Mouse (Mus musculus) layer of hippocampus, adult 6 months (tissue): Measurements from ENCODE around the gene Fam133b. TPM values are rescaled to one million over a fixed set of nuclear protein-coding genes. Genes with fewer than 3 reads are reported as not detected.

Source experiments
- long read RNA-seq, 2 experiments: library from polyadenylated mRNA; unstranded; transcript quantifications; one replicate each; pipeline ENCODE4 v2.0.0; 2019 to 2020
- polyA plus RNA-seq: library from polyadenylated mRNA; unstranded; fragments of <200 nt; fragmentation: Nextera tagmentation; gene quantifications from 2 replicates; pipeline ENCODE4 v1.2.3, GENCODE M21; 2021

The Fam133b gene
- 25.1 and 26.7 TPM in 2 replicates for polyA plus RNA-seq
- long read RNA-seq, experiment 1, partial matches to known transcripts, result 30 of 35 reads
- long read RNA-seq, experiment 1, other reads (novel, unspliced or antisense), result 5 of 35 reads
- long read RNA-seq, experiment 2, transcript Fam133b-201 (11 exons, 1,491 nt), result major isoform, 28 of 46 reads
- long read RNA-seq, experiment 2, partial matches to known transcripts, result 5 of 46 reads
- long read RNA-seq, experiment 2, other reads (novel, unspliced or antisense), result 8 of 46 reads

GRCm38 (mm10) chr5:3543629-3544479 lies at the start of gene Fam133b:
Fam133b (plus strand) TSS chr5:3543833.

GRCm38 (mm10) chr5:3571266-3571665 lies 27.6 kb downstream of the Fam133b start, which contains the start of gene 1700109H08Rik:
1700109H08Rik (plus strand) TSS chr5:3571566.

DNA sequence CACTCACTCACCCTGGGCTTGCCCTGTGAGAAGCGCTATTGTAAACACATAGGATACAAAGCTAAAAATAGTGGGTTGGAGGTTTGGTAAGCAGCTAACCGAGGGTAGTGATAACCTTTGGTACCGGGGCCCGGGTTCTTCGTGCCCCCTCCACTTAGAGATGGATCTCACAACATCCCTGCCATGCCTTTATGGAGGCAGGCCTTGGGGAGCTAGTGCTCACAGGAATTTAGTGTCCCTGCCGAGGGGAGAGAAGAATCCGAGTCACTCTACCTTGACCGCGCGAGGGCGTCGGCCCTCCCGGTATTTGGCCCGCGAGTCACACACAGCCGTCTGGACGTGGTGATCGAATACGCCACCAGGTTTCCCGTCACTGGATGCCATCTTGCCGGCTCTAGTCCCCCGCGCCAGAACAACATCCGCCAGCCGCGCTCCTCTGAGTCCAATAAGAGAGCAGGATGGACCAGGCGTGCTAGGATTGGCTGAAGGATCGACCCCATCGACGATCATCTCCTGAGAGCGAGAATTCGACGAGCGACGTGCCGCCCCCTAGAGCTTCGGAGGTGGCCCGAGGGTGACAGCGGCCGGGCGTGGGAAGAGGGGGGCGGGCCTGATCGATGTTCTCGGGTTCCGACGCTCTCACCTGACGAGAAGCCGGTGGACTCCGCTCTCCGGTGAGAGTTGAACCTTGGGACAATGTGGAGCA lies 52.2 kb downstream of the Fam133b start, which contains the start of gene Pex1:
Pex1 (plus strand) TSS at position 374 of the 706 bp plus-strand sequence.

DNA sequence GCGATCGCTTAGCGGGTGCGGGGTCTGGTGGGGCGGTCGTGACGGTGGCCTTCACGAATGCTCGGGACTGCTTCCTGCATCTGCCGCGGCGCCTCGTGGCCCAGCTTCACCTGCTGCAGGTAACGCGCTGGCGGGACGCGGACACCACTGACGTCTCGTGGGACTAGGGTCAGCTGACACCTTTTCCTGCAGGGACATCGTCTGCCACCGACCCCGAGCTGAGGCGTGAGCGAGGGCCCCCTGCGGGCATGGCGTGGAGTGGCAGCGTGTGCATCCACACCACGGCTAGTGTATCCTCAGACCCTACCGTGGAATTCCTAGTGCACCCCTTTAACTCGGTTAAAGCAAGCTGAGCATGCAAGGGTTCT lies 52.8 kb downstream of the Fam133b start, which contains the start of gene Rbm48:
Rbm48 (minus strand) TSS at position 187 of the 368 bp plus-strand sequence.

Other genes starting within 250 kb of the Fam133b start
- gene Cdk6, start 202.3 kb upstream of the Fam133b start, polyA plus RNA-seq, result 0.84 and 1.4 TPM in 2 replicates
- gene 1700109H08Rik, start 27.7 kb downstream of the Fam133b start, polyA plus RNA-seq, result 0.06 and 0.10 TPM in 2 replicates
- 7.4 and 10.5 TPM in 2 replicates for gene Pex1, start 52.2 kb downstream of the Fam133b start, polyA plus RNA-seq
- 11.6 and 17.0 TPM in 2 replicates for gene Rbm48, start 52.8 kb downstream of the Fam133b start, polyA plus RNA-seq
- gene Tmbim7, start 107.3 kb downstream of the Fam133b start, polyA plus RNA-seq, result not detected in 2 replicates
- gene Gatad1, start 113.4 kb downstream of the Fam133b start, polyA plus RNA-seq, result 121 and 161 TPM in 2 replicates